Mouse (Mus musculus) midbrain, embryonic 14.5 days (tissue): Measurements from ENCODE around the gene Cacng3. TPM values are rescaled to one million over a fixed set of nuclear protein-coding genes. Genes with fewer than 3 reads are reported as not detected.

Source experiments
- ATAC-seq: fragments of 200-750 bp; cut with Nextera tagmentation; 2 replicates; pipeline ENCODE4 v1.8.0; 2017; ENCODE audit warnings: moderate number of reproducible peaks, moderate library complexity; ENCODE audit not compliant: low FRiP score, low TSS enrichment
- DNase-seq: peaks from one replicate; pipeline ENCODE4 v3.0.0-alpha.2; 2015
- H3K27ac ChIP-seq: fragments of 300-500 bp; sonication (generic); replicated peaks from 2 replicates; pipeline ENCODE4 v1.5.1; 2014; ENCODE audit warnings: mild to moderate bottlenecking, low read depth, low read length, moderate library complexity
- H3K27me3 ChIP-seq: fragments of 300-500 bp; sonication (generic); 2 replicates; pipeline ENCODE4 v1.6.1; 2014; ENCODE audit warnings: low read length, control low read depth, mixed read lengths; ENCODE audit not compliant: control insufficient read depth, insufficient read depth
- H3K36me3 ChIP-seq: fragments of 300-500 bp; sonication (generic); 2 replicates; pipeline ENCODE4 v1.6.1; 2014; ENCODE audit warnings: low read length, control low read depth; ENCODE audit not compliant: control insufficient read depth, insufficient read depth
- H3K4me1 ChIP-seq: fragments of 300-500 bp; sonication (generic); 2 replicates; pipeline ENCODE4 v1.6.1; 2014; ENCODE audit warnings: mild to moderate bottlenecking, antibody characterized with exemption, low read length, control low read depth; ENCODE audit not compliant: control insufficient read depth, insufficient read depth
- H3K4me2 ChIP-seq: fragments of 300-500 bp; sonication (generic); 2 replicates; pipeline ENCODE4 v1.6.1; 2014; ENCODE audit warnings: mild to moderate bottlenecking, low read length, moderate library complexity
- H3K4me3 ChIP-seq: fragments of 300-500 bp; sonication (generic); replicated peaks from 2 replicates; pipeline ENCODE4 v1.5.1; 2014; ENCODE audit warnings: low read depth, low read length
- H3K9ac ChIP-seq: fragments of 300-500 bp; sonication (generic); replicated peaks from 2 replicates; pipeline ENCODE4 v1.6.1; 2014; ENCODE audit warnings: mild to moderate bottlenecking, low read length, moderate library complexity
- H3K9me3 ChIP-seq: fragments of 300-500 bp; sonication (generic); 2 replicates; pipeline ENCODE4 v1.6.1; 2016; ENCODE audit warnings: low read length, control low read depth, mixed read lengths; ENCODE audit not compliant: control insufficient read depth
- WGBS: fragments of 180-500 bp; shearing (Covaris S2); extraction: QIAGEN DNeasy Blood & Tissue Kit; methylation state at CpG from one replicate; pipeline ENCODE4 v1.1.7; 2014; 5-methylcytosine and 5-hydroxymethylcytosine counted together
- polyA plus RNA-seq: library from polyadenylated mRNA; unstranded; fragments of >200 nt; fragmentation: Nextera tagmentation; extraction: Ambion mirVana; gene quantifications from 2 replicates; pipeline ENCODE4 v1.2.1, GENCODE M21; 2014

Cacng3 gene
- 17.2 and 17.4 TPM in 2 replicates for polyA plus RNA-seq

GRCm38 (mm10) chr7:122670442-122670872 is at the start of gene Cacng3:
Gene Cacng3, plus strand, starts transcription at chr7:122670492.
- Histone ChIP-seq H3K27ac (peak within 1 kb of the TSS; percentile 70), H3K4me3 (peak within 1 kb of the TSS; percentile 42), H3K4me1 (no peaks in the 10 kb centered on the region), H3K4me2 (peak within 1 kb of the TSS; percentile 70), H3K9me3 (no peaks in the 10 kb centered on the region), H3K9ac (peak within 1 kb of the TSS; percentile 50), H3K27me3 (0 out of 2 replicates have a peak, but pooled peaks cover 3% of the 10 kb centered on the region), H3K36me3 (no peaks in the 10 kb centered on the region)
- ATAC-seq (no peak), DNase-seq (no peak)
- WGBS = 6% methylated on average over 13 of the region's 13 CpGs

GRCm38 (mm10) chr7:122622125-122622774 is 48.0 kb upstream of the Cacng3 start:
- 3% methylated on average over 9 of the region's 9 CpGs for WGBS
- peak; percentile 75 for DNase-seq
- H3K4me2 ChIP-seq = no peak overlapping the region
- peak overlapping the region; percentile 46 for H3K27ac ChIP-seq
- H3K4me3 ChIP-seq = no peak overlapping the region
- no peak overlapping the region for H3K9ac ChIP-seq
- no peaks in the 10 kb centered on the region for H3K27me3 ChIP-seq
- H3K36me3 ChIP-seq = no peaks in the 10 kb centered on the region
- ATAC-seq = peak; percentile 74; the same call in 1 of the 2 replicates
- H3K4me1 ChIP-seq = peaks cover 9% of the 10 kb centered on the region
- no peaks in the 10 kb centered on the region for H3K9me3 ChIP-seq

- H3K4me1 ChIP-seq = peaks cover 9% of the 10 kb centered on the region
- no peak overlapping the region for H3K9ac ChIP-seq
- H3K27me3 ChIP-seq = no peaks in the 10 kb centered on the region
- H3K4me3 ChIP-seq = no peak overlapping the region
- H3K9me3 ChIP-seq = no peaks in the 10 kb centered on the region
- DNase-seq (no peak), ATAC-seq (no peak)
- WGBS = 79% methylated on average over 1 of the region's 1 CpGs
- H3K4me2 ChIP-seq = no peak overlapping the region
- H3K27ac ChIP-seq = no peak overlapping the region
- no peaks in the 10 kb centered on the region for H3K36me3 ChIP-seq
Measured at GRCm38 (mm10) chr7:122623753-122624152, 46.5 kb upstream of the Cacng3 start.

DNA sequence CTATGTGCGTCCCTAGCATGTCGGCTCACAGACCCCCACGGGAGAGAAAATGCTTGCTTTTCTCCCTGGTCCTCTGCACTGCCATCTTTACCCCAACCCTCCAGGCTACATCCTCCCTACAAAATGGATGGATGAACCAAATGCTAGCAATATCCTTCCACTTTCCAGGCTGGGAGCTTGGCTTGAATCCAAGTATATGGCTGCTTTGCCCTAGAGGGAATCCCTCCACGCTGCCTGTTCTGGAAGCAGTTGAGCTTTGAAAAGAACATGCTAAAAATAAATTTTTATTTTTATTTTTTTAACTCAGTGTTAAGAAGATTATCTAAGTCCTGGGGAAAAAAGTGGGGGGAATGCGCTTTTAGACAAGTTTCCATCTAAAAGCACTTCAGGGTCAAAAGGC is 42.2 kb upstream of the Cacng3 start:
- no peaks in the 10 kb centered on the region for H3K27me3 ChIP-seq
- no peak overlapping the region for H3K27ac ChIP-seq
- 88% methylated on average over 5 of the region's 5 CpGs for WGBS
- DNase-seq (peak; percentile 31), ATAC-seq (no peak)
- no peaks in the 10 kb centered on the region for H3K36me3 ChIP-seq
- H3K9me3 ChIP-seq = no peaks in the 10 kb centered on the region
- no peak overlapping the region for H3K4me2 ChIP-seq
- no peak overlapping the region for H3K9ac ChIP-seq
- no peak overlapping the region for H3K4me3 ChIP-seq
- H3K4me1 ChIP-seq = no peaks in the 10 kb centered on the region

DNA sequence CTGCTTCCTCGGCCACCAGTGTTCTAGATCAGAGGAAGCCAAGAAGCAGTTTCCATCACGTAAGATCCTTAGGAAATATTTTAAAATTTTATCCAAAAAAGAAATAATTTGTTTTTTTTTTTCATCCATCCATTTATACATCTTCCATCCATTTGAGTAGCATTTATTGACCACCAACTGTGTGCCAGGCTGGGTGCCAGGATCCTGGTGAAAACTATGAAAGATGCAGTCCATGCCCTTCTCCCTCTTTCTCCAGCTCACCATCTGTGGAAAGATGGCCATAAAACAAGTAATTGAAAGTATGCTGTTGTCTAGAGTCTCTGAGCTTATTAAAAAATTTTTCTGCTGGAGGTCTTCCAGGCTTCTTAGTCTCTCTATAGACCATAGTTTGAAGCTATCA is 39.9 kb upstream of the Cacng3 start:
- DNase-seq = no peak
- Histone ChIP-seq H3K36me3 (no peaks in the 10 kb centered on the region), H3K4me1 (no peaks in the 10 kb centered on the region), H3K9me3 (no peaks in the 10 kb centered on the region), H3K27me3 (no peaks in the 10 kb centered on the region), H3K4me2 (no peak overlapping the region), H3K27ac (no peak overlapping the region), H3K9ac (no peak overlapping the region), H3K4me3 (no peak overlapping the region)
- ATAC-seq = no peak
- 87% methylated on average over 2 of the region's 2 CpGs for WGBS

GRCm38 (mm10) chr7:122631151-122631550 is 39.1 kb upstream of the Cacng3 start:
- Histone ChIP-seq H3K4me3 (no peak overlapping the region), H3K9me3 (no peaks in the 10 kb centered on the region), H3K9ac (no peak overlapping the region), H3K27me3 (no peaks in the 10 kb centered on the region), H3K4me2 (no peak overlapping the region), H3K27ac (no peak overlapping the region), H3K36me3 (no peaks in the 10 kb centered on the region), H3K4me1 (no peaks in the 10 kb centered on the region)
- ATAC-seq = no peak
- no peak for DNase-seq
- WGBS = 65% methylated on average over 3 of the region's 3 CpGs

- 77% methylated on average over 5 of the region's 5 CpGs for WGBS
- no peak for DNase-seq
- H3K36me3 ChIP-seq = no peaks in the 10 kb centered on the region
Measured at GRCm38 (mm10) chr7:122632946-122633345, 37.3 kb upstream of the Cacng3 start.

GRCm38 (mm10) chr7:122633463-122633862 is 36.8 kb upstream of the Cacng3 start:
- Histone ChIP-seq H3K27ac (no peak overlapping the region), H3K4me3 (no peak overlapping the region), H3K27me3 (no peaks in the 10 kb centered on the region), H3K9ac (no peak overlapping the region), H3K9me3 (no peaks in the 10 kb centered on the region), H3K4me2 (no peak overlapping the region), H3K4me1 (no peaks in the 10 kb centered on the region), H3K36me3 (no peaks in the 10 kb centered on the region)
- WGBS = 95% methylated on average over 5 of the region's 5 CpGs
- ATAC-seq (no peak), DNase-seq (no peak)

More at GRCm38 (mm10) chr7:122632946-122633345, 37.3 kb upstream of the Cacng3 start:
- H3K9ac ChIP-seq = no peak overlapping the region
- no peaks in the 10 kb centered on the region for H3K27me3 ChIP-seq
- no peaks in the 10 kb centered on the region for H3K9me3 ChIP-seq
- H3K4me2 ChIP-seq = no peak overlapping the region
- no peaks in the 10 kb centered on the region for H3K4me1 ChIP-seq
- no peak overlapping the region for H3K4me3 ChIP-seq
- no peak for ATAC-seq
- H3K27ac ChIP-seq = no peak overlapping the region

DNA sequence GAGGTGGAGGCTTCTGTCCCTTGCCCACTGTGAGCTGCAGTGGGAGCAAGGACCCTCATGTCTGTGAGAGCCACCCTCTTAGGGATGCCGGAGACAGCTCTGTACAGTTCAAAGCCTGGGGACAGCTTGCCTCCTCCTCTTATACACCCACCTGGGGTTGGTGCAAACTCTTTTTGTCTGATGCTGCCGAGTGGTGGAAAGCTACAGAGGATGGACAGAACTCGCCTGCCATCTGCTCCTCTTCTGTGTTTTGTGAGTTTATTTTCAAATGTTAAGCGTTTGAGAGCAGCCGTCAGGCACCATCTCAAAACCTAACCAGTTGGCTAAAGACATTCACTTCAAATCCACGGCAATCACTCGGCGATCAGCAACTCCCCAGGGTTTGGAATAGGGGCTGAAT is 26.6 kb upstream of the Cacng3 start:
- no peaks in the 10 kb centered on the region for H3K9me3 ChIP-seq
- no peak for ATAC-seq
- WGBS = 87% methylated on average over 8 of the region's 8 CpGs

More for the DNA sequence above, 26.6 kb upstream of the Cacng3 start:
- no peak overlapping the region for H3K4me3 ChIP-seq
- H3K27me3 ChIP-seq = no peaks in the 10 kb centered on the region
- no peak overlapping the region for H3K4me2 ChIP-seq
- H3K27ac ChIP-seq = no peak overlapping the region
- no peak overlapping the region for H3K9ac ChIP-seq
- H3K4me1 ChIP-seq = no peaks in the 10 kb centered on the region
- DNase-seq = no peak
- H3K36me3 ChIP-seq = no peaks in the 10 kb centered on the region
